ENCODE assay signal across 32 mouse cellular contexts in the genomic region with DNA sequence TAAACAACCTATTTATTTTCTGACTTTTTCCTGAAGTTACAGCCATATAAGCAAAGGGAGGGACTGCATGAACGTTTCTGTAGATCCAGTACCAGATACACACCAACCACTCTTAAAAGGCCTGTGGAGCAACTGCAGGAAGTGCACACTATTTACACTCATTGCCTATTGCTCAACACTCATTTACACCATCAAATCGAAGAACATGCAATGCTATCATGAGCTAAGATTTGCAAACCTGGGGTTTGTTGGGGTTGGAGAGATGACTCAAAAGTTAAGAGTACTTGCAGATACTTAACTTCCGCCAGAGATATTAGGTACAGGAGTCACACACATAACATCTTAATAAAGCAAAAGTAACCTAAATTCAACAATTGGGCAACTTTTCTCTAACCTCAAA.
DNase-seq lines count a peak whose midpoint lies in the region; ATAC-seq and TF ChIP-seq lines count a peak whose summit lies in the region.
"Had no signal": no experiment of that assay in that cellular context is flagged by ENCODE, and none has a peak within 500 bp of the region (broad histone marks: within the 10 kb centered on the region; RNA-seq: fewer than 3 reads in every experiment).

No protein-coding gene starts in this region.

- H3K4me2 ChIP-seq in intestine, postnatal 0 days (replicated peaks; ENCODE audit: low read depth): no peak overlapping the region
- no peak overlapping the region for H3K4me2 ChIP-seq in intestine, embryonic 15.5 days (replicated peaks)
- no peak overlapping the region for H3K4me2 ChIP-seq in stomach, postnatal 0 days (replicated peaks; ENCODE audit: low read depth)
- H3K4me2 ChIP-seq in hindbrain, embryonic 11.5 days (replicated peaks; ENCODE audit: low read depth, low read length): no peak overlapping the region
- H3K4me2 ChIP-seq: embryonic facial prominence, embryonic 12.5 days; heart, embryonic 15.5 days; hindbrain, embryonic 13.5 days; kidney, embryonic 15.5 days; limb, embryonic 13.5 days; midbrain, embryonic 15.5 days; neural tube, embryonic 15.5 days had no signal

- TF ChIP-seq EP300 in stomach, postnatal 0 days (optimal IDR thresholded peaks at IDR 0.05): no peak

- WGBS in intestine, postnatal 0 days: 34% methylated on average over 3 of the region's 3 CpGs
- WGBS in intestine, embryonic 15.5 days: 52% methylated on average over 3 of the region's 3 CpGs
- 40% methylated on average over 3 of the region's 3 CpGs for WGBS in lung, adult 2 months
- WGBS in stomach, postnatal 0 days: 58% methylated on average over 3 of the region's 3 CpGs
- WGBS in hindbrain, embryonic 11.5 days: 84% methylated on average over 3 of the region's 3 CpGs

- TF ChIP-seq CTCF in intestine, postnatal 0 days (IDR thresholded peaks at IDR 0.05; ENCODE audit: low read depth): no peak
- no peak for TF ChIP-seq CTCF in lung, adult 2 months (IDR thresholded peaks at IDR 0.05; ENCODE audit: insufficient read depth, low read length)
- no peak for TF ChIP-seq CTCF in stomach, postnatal 0 days (IDR thresholded peaks at IDR 0.05; ENCODE audit: low read depth)

- H3K4me1 ChIP-seq in intestine, postnatal 0 days (replicated peaks; ENCODE audit: control insufficient read depth, insufficient read depth, low read length): no peaks in the 10 kb centered on the region
- H3K4me1 ChIP-seq in intestine, embryonic 15.5 days (replicated peaks): no peaks in the 10 kb centered on the region
- no peaks in the 10 kb centered on the region; the same call in none of the 2 replicates for H3K4me1 ChIP-seq in lung, adult 2 months (ENCODE audit: control insufficient read depth, insufficient read depth, low read length)
- H3K4me1 ChIP-seq in stomach, postnatal 0 days (replicated peaks; ENCODE audit: control insufficient read depth, insufficient read depth): no peaks in the 10 kb centered on the region
- no peaks in the 10 kb centered on the region for H3K4me1 ChIP-seq in hindbrain, embryonic 11.5 days (replicated peaks; ENCODE audit: control insufficient read depth, insufficient read depth, low read length)
- H3K4me1 ChIP-seq: forebrain, embryonic 10.5 days; midbrain, embryonic 10.5 days; midbrain, embryonic 15.5 days had no signal

- no peak overlapping the region for H3K4me3 ChIP-seq in intestine, postnatal 0 days (ENCODE audit: low read depth, low read length)
- no peak overlapping the region for H3K4me3 ChIP-seq in intestine, embryonic 15.5 days (replicated peaks)
- H3K4me3 ChIP-seq in lung, adult 2 months (replicated peaks; ENCODE audit: extremely low read depth, low read depth, low read length): no peak overlapping the region
- no peak overlapping the region for H3K4me3 ChIP-seq in stomach, postnatal 0 days (ENCODE audit: low read depth, low read length)
- H3K4me3 ChIP-seq in hindbrain, embryonic 11.5 days (ENCODE audit: low read depth, low read length): no peak overlapping the region
- H3K4me3 ChIP-seq: embryonic facial prominence, embryonic 12.5 days; forebrain, embryonic 10.5 days; heart, embryonic 10.5 days; heart, embryonic 15.5 days; hindbrain, embryonic 13.5 days; kidney, embryonic 15.5 days; left cerebral cortex, adult 2 months; limb, embryonic 13.5 days; midbrain, embryonic 10.5 days; midbrain, embryonic 15.5 days; neural tube, embryonic 15.5 days had no signal

- H3K36me3 ChIP-seq in intestine, postnatal 0 days (ENCODE audit: control insufficient read depth, insufficient read depth): no peaks in the 10 kb centered on the region
- H3K36me3 ChIP-seq in intestine, embryonic 15.5 days: no peaks in the 10 kb centered on the region
- no peaks in the 10 kb centered on the region for H3K36me3 ChIP-seq in stomach, postnatal 0 days (ENCODE audit: control insufficient read depth, insufficient read depth, low read length)
- H3K36me3 ChIP-seq in hindbrain, embryonic 11.5 days (ENCODE audit: control insufficient read depth, insufficient read depth, low read length): no peaks in the 10 kb centered on the region
- H3K36me3 ChIP-seq: embryonic facial prominence, embryonic 12.5 days; forebrain, embryonic 10.5 days; heart, embryonic 10.5 days; heart, embryonic 15.5 days; hindbrain, embryonic 13.5 days; kidney, embryonic 15.5 days; limb, embryonic 13.5 days; midbrain, embryonic 10.5 days; midbrain, embryonic 15.5 days; neural tube, embryonic 15.5 days had no signal

- H3K27me3 ChIP-seq in intestine, postnatal 0 days (replicated peaks; ENCODE audit: control insufficient read depth, insufficient read depth, low read length): no peaks in the 10 kb centered on the region
- H3K27me3 ChIP-seq in intestine, embryonic 15.5 days (replicated peaks): no peaks in the 10 kb centered on the region
- H3K27me3 ChIP-seq in stomach, postnatal 0 days (ENCODE audit: control insufficient read depth, insufficient read depth, low read length): no peaks in the 10 kb centered on the region
- no peaks in the 10 kb centered on the region for H3K27me3 ChIP-seq in hindbrain, embryonic 11.5 days (ENCODE audit: control insufficient read depth, insufficient read depth, low read length)
- H3K27me3 ChIP-seq: embryonic facial prominence, embryonic 12.5 days; heart, embryonic 15.5 days; hindbrain, embryonic 13.5 days; kidney, embryonic 15.5 days; limb, embryonic 13.5 days; midbrain, embryonic 15.5 days; neural tube, embryonic 15.5 days; Patski had no signal

- DNase-seq in lung, postnatal 25 days (ENCODE audit: low spot score): peak; percentile 23
- DNase-seq in lung, adult 2 months: no peak
- DNase-seq in stomach, postnatal 0 days (ENCODE audit: low spot score): no peak
- DNase-seq in hindbrain, embryonic 11.5 days (ENCODE audit: low spot score): no peak
- no peak for DNase-seq in testis, postnatal 10 days (ENCODE audit: low spot score)
- DNase-seq: adrenal gland, postnatal 10 days; cerebellum, adult 11 months; cerebellum, adult 9-10 months; cerebellum, postnatal 36 days; embryo, embryonic 11 days; heart, postnatal 36 days; kidney, adult 18-20 months; kidney, postnatal 25 days; right cerebral cortex, postnatal 25 days; thymus, adult 2 months had no signal

- no peak overlapping the region for H3K27ac ChIP-seq in intestine, postnatal 0 days (ENCODE audit: low read depth, low read length)
- no peak overlapping the region for H3K27ac ChIP-seq in intestine, embryonic 15.5 days
- H3K27ac ChIP-seq in stomach, postnatal 0 days (replicated peaks): no peak overlapping the region
- no peak overlapping the region for H3K27ac ChIP-seq in hindbrain, embryonic 11.5 days (ENCODE audit: low read depth, low read length)
- H3K27ac ChIP-seq: embryonic facial prominence, embryonic 12.5 days; forebrain, embryonic 10.5 days; heart, embryonic 10.5 days; hindbrain, embryonic 13.5 days; kidney, embryonic 15.5 days; left cerebral cortex, adult 2 months; limb, embryonic 13.5 days; macrophage; midbrain, embryonic 10.5 days; midbrain, embryonic 15.5 days; neural tube, embryonic 15.5 days had no signal

- peak; percentile 51; the same call in 1 of the 2 replicates for ATAC-seq in intestine, postnatal 0 days
- no peak for ATAC-seq in intestine, embryonic 15.5 days
- peak; percentile 82 for ATAC-seq in granulocyte monocyte progenitor cell, adult 5-6 weeks (replicated peaks; ENCODE audit: poor library complexity, severe bottlenecking)
- peak; percentile 73 for ATAC-seq in stomach, postnatal 0 days (ENCODE audit: low FRiP score, low TSS enrichment)
- no peak for ATAC-seq in hindbrain, embryonic 11.5 days (ENCODE audit: low FRiP score)
- ATAC-seq: forebrain, embryonic 16.5 days; midbrain, embryonic 15.5 days; Patski had no signal

- no peak for TF ChIP-seq POLR2A in lung, adult 2 months (IDR thresholded peaks at IDR 0.05; ENCODE audit: borderline replicate concordance, extremely low read depth, low read depth, low read length)

- H3K9ac ChIP-seq in intestine, postnatal 0 days (ENCODE audit: low read depth, low read length): no peak overlapping the region
- no peak overlapping the region for H3K9ac ChIP-seq in intestine, embryonic 15.5 days
- H3K9ac ChIP-seq in stomach, postnatal 0 days (ENCODE audit: low read length): no peak overlapping the region
- no peak overlapping the region for H3K9ac ChIP-seq in hindbrain, embryonic 11.5 days (ENCODE audit: low read depth, low read length)
- H3K9ac ChIP-seq: embryonic facial prominence, embryonic 12.5 days; heart, embryonic 15.5 days; hindbrain, embryonic 13.5 days; kidney, embryonic 15.5 days; limb, embryonic 13.5 days; midbrain, embryonic 15.5 days; neural tube, embryonic 15.5 days had no signal

- H3K9me3 ChIP-seq in intestine, postnatal 0 days (ENCODE audit: control insufficient read depth): no peaks in the 10 kb centered on the region; the same call in 1 of the 2 replicates
- no peaks in the 10 kb centered on the region for H3K9me3 ChIP-seq in intestine, embryonic 15.5 days
- H3K9me3 ChIP-seq in stomach, postnatal 0 days (ENCODE audit: control insufficient read depth, low read length): no peaks in the 10 kb centered on the region
- no peaks in the 10 kb centered on the region for H3K9me3 ChIP-seq in hindbrain, embryonic 11.5 days (ENCODE audit: control insufficient read depth, low read length)
- H3K9me3 ChIP-seq: embryonic facial prominence, embryonic 12.5 days; forebrain, embryonic 10.5 days; heart, embryonic 10.5 days; heart, embryonic 15.5 days; hindbrain, embryonic 13.5 days; kidney, embryonic 15.5 days; limb, embryonic 13.5 days; midbrain, embryonic 10.5 days; midbrain, embryonic 15.5 days; neural tube, embryonic 15.5 days had no signal

Comparison
In these comparisons a context has a peak if more than half of its experiments do, and no peak if none do; other contexts are left out.
1. ATAC-seq: peak in intestine, postnatal 0 days (single experiment), granulocyte monocyte progenitor cell, adult 5-6 weeks (single experiment) and stomach, postnatal 0 days (single experiment); none in intestine, embryonic 15.5 days (single experiment) and hindbrain, embryonic 11.5 days (single experiment).